Mouse (Mus musculus) cortical plate, adult 2 months (tissue): ENCODE measurements around the gene Tnfaip8l2. TPM values are rescaled to one million over a fixed set of nuclear protein-coding genes. Genes with fewer than 3 reads are reported as not detected.
"Not testable (repeated sequence)": the region's sequence is repeated elsewhere in the genome, so short reads cannot be mapped to it uniquely, and the experiment has no call there.

Experiments used
- H3K27ac ChIP-seq: fragments of 200-500 bp; 2 replicates; pipeline ENCODE4 v1.5.1; 2012; ENCODE audit warnings: low read length, control low read depth, inconsistent platforms; ENCODE audit not compliant: insufficient read depth
- H3K4me1 ChIP-seq: fragments of 200-500 bp; 2 replicates; pipeline ENCODE4 v1.6.1; 2011; ENCODE audit warnings: low read length; ENCODE audit not compliant: control insufficient read depth, insufficient read depth
- H3K4me3 ChIP-seq: fragments of 200-500 bp; 2 replicates; pipeline ENCODE4 v1.5.1; 2011; ENCODE audit warnings: mild to moderate bottlenecking, low read length, control low read depth; ENCODE audit not compliant: insufficient read depth
- CTCF ChIP-seq: fragments of 200-500 bp; IDR thresholded peaks from 2 replicates; pipeline ENCODE4 v1.5.1; 2011; ENCODE audit warnings: mild to moderate bottlenecking, control low read depth, low read length; ENCODE audit not compliant: insufficient read depth; ENCODE audit errors: extremely low read depth
- POLR2A ChIP-seq: fragments of 200-500 bp; IDR thresholded peaks from 2 replicates; pipeline ENCODE4 v1.6.1; 2011; ENCODE audit warnings: mild to moderate bottlenecking, low read length, control low read depth; ENCODE audit not compliant: insufficient read depth; ENCODE audit errors: extremely low read depth
- polyA plus RNA-seq: library from polyadenylated mRNA; depleted of rRNA; stranded (reverse); fragments of >200 nt; gene quantifications from 2 replicates; pipeline ENCODE4 v1.2.3, GENCODE M21; 2012

Tnfaip8l2 gene
- polyA plus RNA-seq, 1 experiment, result 5.1 TPM

GRCm38 (mm10) chr3:95124972-95125371 lies 17.2 kb downstream of the Tnfaip8l2 start:
- Histone ChIP-seq H3K27ac (no peak overlapping the region), H3K4me1 (no peaks in the 10 kb centered on the region), H3K4me3 (no peak overlapping the region)
- TF ChIP-seq CTCF (no peak), POLR2A (no peak)

GRCm38 (mm10) chr3:95124246-95124645 lies 17.9 kb downstream of the Tnfaip8l2 start, which contains the start of gene Tmod4:
Gene Tmod4, plus strand, starts transcription at chr3:95124476.
- no peak within 1 kb of the TSS for H3K4me3 ChIP-seq
- TF ChIP-seq CTCF, result peak; percentile 43
- TF ChIP-seq POLR2A, result no peak
- H3K27ac ChIP-seq, result no peak within 1 kb of the TSS
- no peaks in the 10 kb centered on the region for H3K4me1 ChIP-seq

- no peaks in the 10 kb centered on the region for H3K4me1 ChIP-seq
- H3K4me3 ChIP-seq, result no peak overlapping the region
- no peak for TF ChIP-seq CTCF
- no peak for TF ChIP-seq POLR2A
- H3K27ac ChIP-seq, result no peak overlapping the region
Measured at GRCm38 (mm10) chr3:95121580-95121979, 20.6 kb downstream of the Tnfaip8l2 start.

- Histone ChIP-seq H3K27ac (no peak overlapping the region), H3K4me3 (no peak overlapping the region), H3K4me1 (no peaks in the 10 kb centered on the region)
- TF ChIP-seq POLR2A (no peak), CTCF (no peak)
Measured at GRCm38 (mm10) chr3:95117751-95118150, 24.4 kb downstream of the Tnfaip8l2 start.

GRCm38 (mm10) chr3:95112760-95113159 lies 29.4 kb downstream of the Tnfaip8l2 start:
- no peak overlapping the region for H3K4me3 ChIP-seq
- no peaks in the 10 kb centered on the region for H3K4me1 ChIP-seq
- TF ChIP-seq CTCF (no peak), POLR2A (no peak)
- no peak overlapping the region for H3K27ac ChIP-seq

- H3K4me3 ChIP-seq, result peak within 1 kb of the TSS; percentile 67
- H3K4me1 ChIP-seq, result no peaks in the 10 kb centered on the region
- no peak for TF ChIP-seq CTCF
- TF ChIP-seq POLR2A, result peak; percentile 64; the same call in 1 of the 2 replicates
- no peak within 1 kb of the TSS; the same call in 1 of the 2 replicates for H3K27ac ChIP-seq
Measured at GRCm38 (mm10) chr3:95110911-95111726, 31.0 kb downstream of the Tnfaip8l2 start, which contains the start of gene Vps72. Gene Vps72, plus strand, starts transcription at chr3:95111022.

GRCm38 (mm10) chr3:95107898-95108297 lies 34.3 kb downstream of the Tnfaip8l2 start:
- H3K4me3 ChIP-seq, result no peak overlapping the region
- H3K27ac ChIP-seq, result no peak overlapping the region
- H3K4me1 ChIP-seq, result peaks cover 2% of the 10 kb centered on the region; the same call in 1 of the 2 replicates
- TF ChIP-seq CTCF (no peak), POLR2A (no peak)

GRCm38 (mm10) chr3:95107308-95107707 lies 34.9 kb downstream of the Tnfaip8l2 start:
- not testable (repeated sequence) for H3K4me1 ChIP-seq, H3K27ac ChIP-seq
- H3K4me3 ChIP-seq, result peak overlapping the region; percentile 75; the same call in 1 of the 2 replicates

- peak within 1 kb of the TSS; percentile 75 for H3K4me3 ChIP-seq
- H3K27ac ChIP-seq, result peak within 1 kb of the TSS; percentile 62
- H3K4me1 ChIP-seq, result peaks cover 4% of the 10 kb centered on the region; the same call in 1 of the 2 replicates
- TF ChIP-seq POLR2A (peak; percentile 81), CTCF (no peak)
Measured at GRCm38 (mm10) chr3:95106338-95107117, 35.6 kb downstream of the Tnfaip8l2 start, which contains the start of gene Pip5k1a. Gene Pip5k1a, minus strand, starts transcription at chr3:95106930.
